Mouse (Mus musculus) hindbrain, postnatal 0 days (tissue): ENCODE data around the gene Lrfn4. TPM values are rescaled to one million over a fixed set of nuclear protein-coding genes. Genes with fewer than 3 reads are reported as not detected.
"Not testable (repeated sequence)": the region's sequence is repeated elsewhere in the genome, so short reads cannot be mapped to it uniquely, and the experiment has no call there.

Source experiments
- ATAC-seq: fragments of 200-750 bp; cut with Nextera tagmentation; 2 replicates; pipeline ENCODE4 v1.8.0; 2017; ENCODE audit warnings: mild to moderate bottlenecking, moderate TSS enrichment, moderate library complexity
- DNase-seq: peaks from one replicate; pipeline ENCODE4 v3.0.0-alpha.2; 2015; ENCODE audit warnings: low spot score
- H3K27ac ChIP-seq: fragments of 300-500 bp; sonication (generic); 2 replicates; pipeline ENCODE4 v1.5.1; 2014; ENCODE audit warnings: mild to moderate bottlenecking
- H3K27me3 ChIP-seq: fragments of 300-500 bp; sonication (generic); 2 replicates; pipeline ENCODE4 v1.6.1; 2014; ENCODE audit warnings: low read length, mixed read lengths; ENCODE audit not compliant: insufficient read depth
- H3K36me3 ChIP-seq: fragments of 300-500 bp; sonication (generic); 2 replicates; pipeline ENCODE4 v1.6.1; 2014; ENCODE audit warnings: low read length, mixed read lengths; ENCODE audit not compliant: insufficient read depth
- H3K4me1 ChIP-seq: fragments of 300-500 bp; sonication (generic); 2 replicates; pipeline ENCODE4 v1.6.1; 2014; ENCODE audit warnings: antibody characterized with exemption, low read length, mixed read lengths; ENCODE audit not compliant: insufficient read depth
- H3K4me2 ChIP-seq: fragments of 300-500 bp; sonication (generic); 2 replicates; pipeline ENCODE4 v1.6.1; 2014; ENCODE audit warnings: low read depth, mild to moderate bottlenecking, low read length, moderate library complexity, mixed read lengths
- H3K4me3 ChIP-seq: fragments of 300-500 bp; sonication (generic); 2 replicates; pipeline ENCODE4 v1.5.1; 2014; ENCODE audit warnings: low read length
- H3K9ac ChIP-seq: fragments of 300-500 bp; sonication (generic); replicated peaks from 2 replicates; pipeline ENCODE4 v1.6.1; 2014; ENCODE audit warnings: mild to moderate bottlenecking, low read length, moderate library complexity, mixed read lengths
- H3K9me3 ChIP-seq: fragments of 300-500 bp; sonication (generic); 2 replicates; pipeline ENCODE4 v1.6.1; 2016; ENCODE audit warnings: low read length, mixed read lengths
- CTCF ChIP-seq: IDR thresholded peaks from 2 replicates; pipeline ENCODE4 v1.5.1; 2016; ENCODE audit warnings: antibody characterized with exemption, control low read depth, low read depth
- WGBS: fragments of 180-500 bp; shearing (Covaris S2); extraction: QIAGEN DNeasy Blood & Tissue Kit; methylation state at CpG from one replicate; pipeline ENCODE4 v1.1.7; 2014; 5-methylcytosine and 5-hydroxymethylcytosine counted together
- polyA plus RNA-seq: library from polyadenylated mRNA; unstranded; fragments of >200 nt; fragmentation: Nextera tagmentation; extraction: Ambion mirVana; gene quantifications from 2 replicates; pipeline ENCODE4 v1.2.1, GENCODE M21; 2015
- total RNA-seq: library from RNA; depleted of rRNA; stranded (reverse); fragments of >200 nt; gene quantifications from 2 replicates; pipeline ENCODE4 v1.2.3, GENCODE M21; 2014

Gene Lrfn4
- total and polyA plus RNA-seq, 2 experiments from 2014 or later: 15.6 to 178 TPM

DNA sequence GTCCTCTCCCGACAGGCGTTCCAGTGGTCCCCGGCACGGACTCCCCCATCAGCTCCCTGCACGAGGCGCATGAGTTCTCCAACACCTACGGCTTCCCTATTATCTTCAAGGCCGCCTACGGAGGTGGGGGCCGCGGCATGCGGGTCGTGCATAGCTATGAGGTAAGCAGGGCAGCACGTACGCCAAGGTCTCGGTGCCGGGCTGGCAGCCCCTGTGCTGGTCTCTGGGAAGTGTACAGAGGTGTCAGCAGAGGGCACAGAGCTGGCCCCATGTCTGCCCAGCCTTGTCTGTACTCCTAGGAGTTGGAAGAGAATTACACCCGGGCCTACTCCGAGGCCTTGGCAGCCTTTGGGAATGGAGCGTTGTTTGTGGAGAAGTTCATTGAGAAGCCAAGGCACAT lies 13.0 kb downstream of the Lrfn4 start:
- Histone ChIP-seq H3K4me3 (no peak overlapping the region), H3K27ac (no peak overlapping the region), H3K36me3 (no peaks in the 10 kb centered on the region), H3K9ac (no peak overlapping the region), H3K4me1 (no peaks in the 10 kb centered on the region), H3K27me3 (no peaks in the 10 kb centered on the region), H3K9me3 (no peaks in the 10 kb centered on the region), H3K4me2 (no peak overlapping the region)
- no peak for TF ChIP-seq CTCF
- 90% methylated on average over 20 of the region's 20 CpGs for WGBS
- no peak for DNase-seq
- ATAC-seq: no peak

GRCm38 (mm10) chr19:4596071-4596470 lies 19.4 kb downstream of the Lrfn4 start:
- no peak for TF ChIP-seq CTCF
- no peak overlapping the region for H3K4me2 ChIP-seq
- ATAC-seq: no peak
- no peaks in the 10 kb centered on the region for H3K27me3 ChIP-seq
- no peaks in the 10 kb centered on the region for H3K9me3 ChIP-seq
- H3K4me3 ChIP-seq: no peak overlapping the region
- no peaks in the 10 kb centered on the region for H3K36me3 ChIP-seq
- 0 out of 2 replicates have a peak, but pooled peaks cover 3% of the 10 kb centered on the region for H3K4me1 ChIP-seq
- no peak overlapping the region for H3K9ac ChIP-seq
- H3K27ac ChIP-seq: no peak overlapping the region
- WGBS: 73% methylated on average over 2 of the region's 2 CpGs
- DNase-seq: no peak

- no peak for DNase-seq
- Histone ChIP-seq H3K9ac (no peak overlapping the region), H3K4me3 (no peak overlapping the region), H3K4me2 (no peak overlapping the region), H3K9me3 (no peaks in the 10 kb centered on the region), H3K27me3 (no peaks in the 10 kb centered on the region), H3K36me3 (no peaks in the 10 kb centered on the region), H3K4me1 (0 out of 2 replicates have a peak, but pooled peaks cover 3% of the 10 kb centered on the region), H3K27ac (no peak overlapping the region)
- TF ChIP-seq CTCF: no peak
- 41% methylated on average over 7 of the region's 7 CpGs for WGBS
- no peak for ATAC-seq
Observed at GRCm38 (mm10) chr19:4593792-4594522, 21.5 kb downstream of the Lrfn4 start.

DNA sequence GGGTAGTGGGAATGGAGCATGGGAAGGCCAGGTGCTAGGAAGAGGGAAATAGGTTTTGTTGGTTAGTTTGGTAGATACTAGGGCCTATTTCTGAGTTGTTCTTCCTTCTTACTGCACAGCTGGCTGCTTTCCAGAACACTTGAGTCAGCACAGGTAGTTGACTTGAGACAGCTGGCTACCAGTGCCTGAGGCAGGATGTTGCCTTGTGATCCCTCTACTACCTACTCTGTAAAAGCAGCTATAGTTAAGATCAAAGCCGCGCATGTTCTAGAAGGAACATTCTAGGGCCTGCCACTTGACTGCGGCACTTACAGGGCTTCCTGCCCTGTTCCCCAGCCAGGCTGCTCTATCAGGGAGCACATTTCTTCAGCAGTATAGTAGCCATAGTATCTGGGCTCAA lies 25.4 kb downstream of the Lrfn4 start:
- DNase-seq: no peak
- Histone ChIP-seq H3K4me3 (no peak overlapping the region), H3K4me1 (0 out of 2 replicates have a peak, but pooled peaks cover 3% of the 10 kb centered on the region), H3K4me2 (no peak overlapping the region), H3K9me3 (no peaks in the 10 kb centered on the region), H3K36me3 (no peaks in the 10 kb centered on the region), H3K27ac (no peak overlapping the region), H3K27me3 (no peaks in the 10 kb centered on the region), H3K9ac (no peak overlapping the region)
- ATAC-seq: no peak
- 92% methylated on average over 3 of the region's 3 CpGs for WGBS
- no peak for TF ChIP-seq CTCF

DNA sequence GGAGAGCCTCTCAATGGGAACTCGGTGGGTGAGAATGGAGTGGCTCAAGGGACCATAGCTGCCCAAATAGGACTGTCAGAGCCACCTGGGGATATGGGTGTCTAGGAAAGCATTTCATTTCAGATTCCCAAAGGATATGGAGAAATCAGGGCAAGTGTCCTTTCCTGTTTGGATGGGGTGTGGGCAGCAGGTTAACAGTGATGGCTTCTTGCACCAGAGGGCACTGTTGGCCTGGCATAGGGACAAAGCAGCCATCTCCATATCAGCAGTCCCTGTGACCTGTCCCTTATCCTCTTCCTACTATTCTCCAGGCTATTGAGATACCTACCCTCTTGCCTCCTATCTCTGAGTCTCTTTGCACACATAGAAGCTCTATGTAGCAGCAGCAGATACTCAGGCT lies 26.4 kb downstream of the Lrfn4 start:
- peak; percentile 43 for TF ChIP-seq CTCF
- no peak for DNase-seq
- no peaks in the 10 kb centered on the region for H3K9me3 ChIP-seq
- H3K27ac ChIP-seq: no peak overlapping the region
- H3K9ac ChIP-seq: no peak overlapping the region
- no peak overlapping the region for H3K4me2 ChIP-seq
- 83% methylated on average over 1 of the region's 1 CpGs for WGBS
- no peaks in the 10 kb centered on the region for H3K27me3 ChIP-seq
- H3K4me1 ChIP-seq: 0 out of 2 replicates have a peak, but pooled peaks cover 2% of the 10 kb centered on the region
- no peaks in the 10 kb centered on the region for H3K36me3 ChIP-seq
- ATAC-seq: no peak
- no peak overlapping the region for H3K4me3 ChIP-seq

GRCm38 (mm10) chr19:4588430-4588829 lies 27.0 kb downstream of the Lrfn4 start:
- 66% methylated on average over 3 of the region's 3 CpGs for WGBS
- H3K27ac ChIP-seq: no peak overlapping the region
- no peaks in the 10 kb centered on the region for H3K4me1 ChIP-seq

DNA sequence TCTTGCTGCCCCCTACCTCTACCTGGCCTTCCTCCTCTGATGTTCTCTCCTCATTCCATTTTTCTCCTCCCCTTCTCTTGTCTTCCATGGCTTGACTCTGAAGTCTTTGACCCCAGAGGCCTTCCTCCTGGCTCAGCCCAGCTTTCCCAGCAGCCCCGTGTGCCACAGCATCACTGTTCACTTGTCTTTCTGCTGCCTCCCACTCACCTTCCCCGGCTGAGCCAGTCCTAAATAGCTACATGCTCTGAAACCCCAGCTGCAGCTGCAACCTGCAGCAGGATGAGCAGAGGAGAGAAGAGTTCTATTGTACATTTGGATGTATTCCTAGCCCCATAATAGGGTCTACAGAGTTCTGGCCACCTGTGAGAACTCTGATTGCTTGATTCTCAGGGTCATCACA lies 28.0 kb downstream of the Lrfn4 start:
- Histone ChIP-seq H3K4me1 (no peaks in the 10 kb centered on the region), H3K27me3 (no peaks in the 10 kb centered on the region), H3K4me3 (no peak overlapping the region), H3K9me3 (no peaks in the 10 kb centered on the region), H3K4me2 (no peak overlapping the region), H3K9ac (no peak overlapping the region), H3K27ac (no peak overlapping the region), H3K36me3 (no peaks in the 10 kb centered on the region)
- TF ChIP-seq CTCF: no peak
- WGBS: 61% methylated on average over 2 of the region's 2 CpGs
- DNase-seq (no peak), ATAC-seq (no peak)

More at GRCm38 (mm10) chr19:4588430-4588829, 27.0 kb downstream of the Lrfn4 start:
- Histone ChIP-seq H3K4me3 (no peak overlapping the region), H3K4me2 (no peak overlapping the region), H3K27me3 (no peaks in the 10 kb centered on the region), H3K9me3 (no peaks in the 10 kb centered on the region), H3K9ac (no peak overlapping the region), H3K36me3 (no peaks in the 10 kb centered on the region)
- no peak for TF ChIP-seq CTCF
- DNase-seq (no peak), ATAC-seq (no peak)

GRCm38 (mm10) chr19:4586783-4587182 lies 28.7 kb downstream of the Lrfn4 start:
- H3K4me3 ChIP-seq, H3K27me3 ChIP-seq, H3K36me3 ChIP-seq, H3K27ac ChIP-seq, H3K4me2 ChIP-seq, H3K4me1 ChIP-seq, H3K9ac ChIP-seq, ATAC-seq, H3K9me3 ChIP-seq, DNase-seq: not testable (repeated sequence)
